Mouse (Mus musculus) ES-E14 (cell line): Measurements from ENCODE around the gene Upf1.

Experiments used
- CHD2 ChIP-seq: IDR thresholded peaks from 2 replicates; pipeline ENCODE4 v1.6.1; 2014; ENCODE audit warnings: mild to moderate bottlenecking, low read depth, low read length, inconsistent platforms
- HCFC1 ChIP-seq: IDR thresholded peaks from 2 replicates; pipeline ENCODE4 v1.6.1; 2012; ENCODE audit warnings: low read length, inconsistent platforms, borderline replicate concordance; ENCODE audit not compliant: insufficient read depth
- MAFK ChIP-seq: IDR thresholded peaks from 2 replicates; pipeline ENCODE4 v1.6.1; 2014; ENCODE audit warnings: mild to moderate bottlenecking, low read depth, low read length, inconsistent platforms; ENCODE audit not compliant: insufficient read depth
- ZC3H11A ChIP-seq: IDR thresholded peaks from 2 replicates; pipeline ENCODE4 v1.6.1; 2012; ENCODE audit warnings: low read depth, mild to moderate bottlenecking, inconsistent platforms, low read length, borderline replicate concordance
- ZNF384 ChIP-seq: IDR thresholded peaks from 2 replicates; pipeline ENCODE4 v1.6.1; 2012; ENCODE audit warnings: low read depth, low read length, inconsistent platforms

DNA sequence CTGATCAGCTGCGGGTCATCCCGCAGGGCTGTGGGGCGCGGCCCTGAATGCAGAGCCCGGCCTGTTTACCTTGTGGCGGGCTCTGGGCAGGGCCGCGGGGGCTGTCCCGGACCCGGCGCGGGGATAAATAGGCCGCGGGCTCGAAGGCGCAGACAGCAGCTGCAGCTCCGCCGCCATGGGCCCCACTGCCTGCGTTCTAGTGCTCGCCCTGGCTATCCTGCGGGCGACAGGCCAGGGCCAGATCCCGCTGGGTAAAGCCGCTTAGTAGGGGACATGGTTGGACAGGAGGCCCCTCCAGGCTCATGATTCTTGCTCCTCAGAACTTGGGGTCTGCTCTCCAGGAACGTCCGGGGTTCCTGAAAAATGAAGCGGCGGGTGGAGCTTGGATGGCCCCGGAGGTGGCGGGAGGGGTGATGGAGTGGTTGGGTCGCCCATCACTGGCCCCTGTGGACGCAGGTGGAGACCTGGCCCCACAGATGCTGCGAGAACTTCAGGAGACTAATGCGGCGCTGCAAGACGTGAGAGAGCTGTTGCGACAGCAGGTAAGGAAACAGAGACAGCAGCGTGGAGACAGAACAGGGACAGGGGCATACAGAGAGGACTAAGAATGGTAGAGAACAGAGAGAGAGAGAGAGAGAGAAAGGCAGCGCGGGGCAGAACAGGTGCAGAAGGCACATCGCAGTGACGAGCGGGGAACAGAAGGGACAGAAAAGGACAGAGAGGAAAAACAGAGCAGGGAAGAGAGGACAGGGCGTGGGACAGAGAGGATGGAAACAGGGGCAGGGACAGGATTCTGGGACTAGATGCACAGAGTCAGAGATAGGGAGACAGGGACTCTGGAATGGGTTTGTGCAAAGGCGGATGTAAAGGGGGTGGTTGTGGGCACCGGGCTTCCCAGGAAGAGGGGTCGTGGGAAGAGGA lies 20.6 kb upstream of the Upf1 start, which contains the start of gene Comp:
- TF ChIP-seq HCFC1 (no peak), ZC3H11A (no peak), MAFK (no peak), CHD2 (no peak), ZNF384 (no peak)
